Mouse (Mus musculus): ENCODE data around the gene Ripply1. TPM values are rescaled to one million over a fixed set of nuclear protein-coding genes. Genes with fewer than 3 reads are reported as not detected.

Ripply1 gene
- not detected in 2 replicates for total RNA-seq (2014; rRNA removed)
- polyA plus RNA-seq (2015; fragmentation: Nextera tagmentation; extraction: Ambion mirVana), result not detected in 2 replicates

DNA sequence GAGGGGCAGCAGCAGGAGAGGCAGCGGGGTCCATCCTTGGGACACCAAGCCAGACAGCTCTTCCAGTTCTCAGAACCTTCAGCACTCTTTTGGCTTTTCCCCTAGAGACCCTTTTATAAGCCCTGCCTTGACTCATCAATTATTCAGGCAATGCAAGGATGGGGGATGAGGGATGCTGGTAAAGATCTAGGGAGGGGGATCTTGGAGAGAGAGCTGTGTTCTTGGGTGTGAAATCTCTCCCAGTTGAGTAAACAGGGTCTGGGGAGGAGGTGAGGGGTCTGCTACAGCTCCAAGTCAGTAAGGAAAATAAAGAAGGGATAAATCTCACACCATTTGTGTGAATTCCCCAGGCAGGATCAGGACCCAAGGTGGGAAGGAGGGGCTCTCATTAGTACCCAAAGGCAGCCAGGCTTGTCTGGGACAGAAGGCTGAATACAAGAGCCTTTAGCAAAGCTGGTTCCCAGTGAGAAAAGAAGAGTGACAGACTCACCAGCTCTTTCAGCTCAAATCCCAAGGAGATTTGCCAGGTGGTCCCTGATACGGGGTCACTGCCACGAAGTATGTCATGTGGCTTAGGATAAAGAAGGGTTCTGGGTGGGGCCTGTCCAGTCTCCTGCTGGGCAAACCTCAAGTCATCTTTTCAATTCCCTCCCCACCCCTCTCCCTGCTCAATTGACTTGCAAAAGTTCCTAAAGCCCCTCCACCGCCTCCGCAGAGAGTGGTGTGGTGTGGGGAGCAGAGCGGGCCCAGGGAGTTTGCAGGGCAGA, at the start of gene Ripply1:
Gene Ripply1, minus strand, starts transcription at position 76 of the 767 bp plus-strand sequence.
- H3K27ac ChIP-seq, result no peak within 1 kb of the TSS
- H3K9me3 ChIP-seq (ENCODE audit: low read length), result no peaks in the 10 kb centered on the region
- 40% methylated on average over 6 of the region's 6 CpGs for WGBS
- H3K4me3 ChIP-seq (ENCODE audit: low read length), result no peak within 1 kb of the TSS
- ATAC-seq, result no peak
- no peak for TF ChIP-seq CTCF (IDR thresholded peaks at IDR 0.05; ENCODE audit: low read depth)
- DNase-seq (ENCODE audit: low spot score), result no peak
- H3K9ac ChIP-seq (replicated peaks; ENCODE audit: low read length), result no peak within 1 kb of the TSS
- no peaks in the 10 kb centered on the region for H3K36me3 ChIP-seq (ENCODE audit: insufficient read depth, low read length)
- H3K4me1 ChIP-seq (ENCODE audit: insufficient read depth, low read length), result no peaks in the 10 kb centered on the region
- H3K4me2 ChIP-seq (ENCODE audit: low read depth, low read length), result no peak within 1 kb of the TSS
- no peaks in the 10 kb centered on the region for H3K27me3 ChIP-seq (ENCODE audit: insufficient read depth, low read length)

DNA sequence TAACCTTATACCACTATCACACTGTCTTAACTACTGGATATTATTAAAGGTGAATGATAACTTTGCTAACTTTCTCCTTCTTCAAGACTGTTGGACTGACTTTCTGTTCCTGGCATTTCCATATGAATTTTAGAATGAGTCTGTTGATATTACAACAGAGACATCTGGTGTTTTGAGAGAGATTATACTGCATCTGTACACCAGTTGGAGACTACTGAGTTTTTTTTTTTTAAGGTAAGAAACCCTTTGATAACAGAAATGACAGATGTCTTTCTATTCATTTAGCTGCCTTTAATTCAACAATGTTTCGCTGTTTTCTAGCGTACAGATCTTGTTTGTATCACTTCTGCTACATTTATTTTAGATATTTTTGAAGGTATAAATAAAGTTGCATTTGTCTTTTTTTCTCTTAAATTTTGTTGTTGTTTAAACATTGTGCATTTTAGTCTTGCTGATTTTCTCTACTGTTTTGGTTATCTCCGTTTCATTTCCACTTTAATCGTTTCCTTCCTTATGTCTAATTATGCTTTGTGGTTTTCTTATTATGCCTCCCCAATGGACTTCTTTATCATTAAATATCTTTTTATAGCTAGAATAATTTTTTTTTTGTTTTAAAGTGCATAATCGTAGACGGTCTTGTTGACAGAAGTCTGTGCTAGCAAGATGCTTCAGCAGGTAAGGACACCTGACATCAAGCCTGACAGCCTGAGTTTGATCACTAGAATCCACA, 46.4 kb upstream of the Ripply1 start:
- no peak for ATAC-seq
- Histone ChIP-seq H3K9me3 (ENCODE audit: low read length) (no peaks in the 10 kb centered on the region), H3K4me1 (ENCODE audit: insufficient read depth, low read length) (no peaks in the 10 kb centered on the region), H3K4me2 (ENCODE audit: low read depth, low read length) (no peak overlapping the region), H3K9ac (replicated peaks; ENCODE audit: low read length) (no peak overlapping the region), H3K36me3 (ENCODE audit: insufficient read depth, low read length) (no peaks in the 10 kb centered on the region), H3K4me3 (ENCODE audit: low read length) (no peak overlapping the region), H3K27ac (no peak overlapping the region), H3K27me3 (ENCODE audit: insufficient read depth, low read length) (no peaks in the 10 kb centered on the region)
- TF ChIP-seq CTCF (IDR thresholded peaks at IDR 0.05; ENCODE audit: low read depth), result no peak
- WGBS, result 88% methylated on average over 6 of the region's 6 CpGs
- DNase-seq (ENCODE audit: low spot score), result no peak

DNA sequence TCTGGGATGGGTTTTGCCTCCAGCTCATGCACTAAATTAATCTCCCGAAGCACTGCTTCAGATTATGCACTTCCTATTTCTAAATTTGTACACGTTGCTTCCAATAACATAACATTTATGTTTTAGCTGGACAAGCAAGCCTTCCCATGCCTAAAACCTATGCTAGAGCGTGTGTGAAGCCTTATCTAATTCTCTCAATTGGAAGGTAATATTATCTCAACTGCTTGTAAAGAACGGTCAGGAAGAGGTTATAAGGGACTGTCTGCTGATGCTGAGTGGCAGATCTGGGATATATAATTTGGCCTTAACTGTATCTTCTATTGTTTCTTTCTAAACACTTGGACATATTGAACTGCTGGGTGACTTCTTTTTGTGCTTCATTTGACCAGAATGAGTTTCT, 44.8 kb upstream of the Ripply1 start:
- H3K36me3 ChIP-seq (ENCODE audit: insufficient read depth, low read length), result no peaks in the 10 kb centered on the region
- H3K4me1 ChIP-seq (ENCODE audit: insufficient read depth, low read length), result no peaks in the 10 kb centered on the region
- no peak overlapping the region for H3K4me2 ChIP-seq (ENCODE audit: low read depth, low read length)
- DNase-seq (ENCODE audit: low spot score) (no peak), ATAC-seq (no peak)
- no peaks in the 10 kb centered on the region for H3K9me3 ChIP-seq (ENCODE audit: low read length)
- no peak for TF ChIP-seq CTCF (IDR thresholded peaks at IDR 0.05; ENCODE audit: low read depth)
- WGBS, result 82% methylated on average over 4 of the region's 4 CpGs
- no peaks in the 10 kb centered on the region for H3K27me3 ChIP-seq (ENCODE audit: insufficient read depth, low read length)
- no peak overlapping the region for H3K27ac ChIP-seq
- H3K9ac ChIP-seq (replicated peaks; ENCODE audit: low read length), result no peak overlapping the region
- H3K4me3 ChIP-seq (ENCODE audit: low read length), result no peak overlapping the region

DNA sequence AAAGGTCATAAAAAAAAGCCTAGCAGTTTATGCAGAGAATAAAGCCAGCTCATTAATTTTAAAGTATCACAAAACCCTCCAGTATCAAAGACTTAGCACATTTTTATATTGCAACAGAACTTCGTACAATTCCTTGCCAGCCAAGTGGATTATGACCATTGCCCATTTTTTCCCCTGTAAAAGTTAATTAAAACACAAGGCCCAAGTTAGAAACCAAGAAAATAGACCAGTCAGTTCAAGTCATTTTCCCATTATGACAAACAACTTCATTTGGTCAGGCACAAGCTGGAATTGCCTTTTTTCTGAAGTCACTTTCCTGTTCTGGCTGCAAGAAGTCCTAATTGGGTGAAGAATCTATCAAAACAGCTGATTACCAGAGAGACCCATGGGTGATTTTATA, 43.2 kb upstream of the Ripply1 start:
- Histone ChIP-seq H3K4me3 (ENCODE audit: low read length) (no peak overlapping the region), H3K27me3 (ENCODE audit: insufficient read depth, low read length) (no peaks in the 10 kb centered on the region), H3K36me3 (ENCODE audit: insufficient read depth, low read length) (no peaks in the 10 kb centered on the region), H3K9me3 (ENCODE audit: low read length) (no peaks in the 10 kb centered on the region), H3K4me1 (ENCODE audit: insufficient read depth, low read length) (no peaks in the 10 kb centered on the region), H3K4me2 (ENCODE audit: low read depth, low read length) (no peak overlapping the region), H3K27ac (no peak overlapping the region), H3K9ac (replicated peaks; ENCODE audit: low read length) (no peak overlapping the region)
- no peak for DNase-seq (ENCODE audit: low spot score)
- no peak for TF ChIP-seq CTCF (IDR thresholded peaks at IDR 0.05; ENCODE audit: low read depth)
- WGBS, result 74% methylated on average over 1 of the region's 1 CpGs
- no peak for ATAC-seq

DNA sequence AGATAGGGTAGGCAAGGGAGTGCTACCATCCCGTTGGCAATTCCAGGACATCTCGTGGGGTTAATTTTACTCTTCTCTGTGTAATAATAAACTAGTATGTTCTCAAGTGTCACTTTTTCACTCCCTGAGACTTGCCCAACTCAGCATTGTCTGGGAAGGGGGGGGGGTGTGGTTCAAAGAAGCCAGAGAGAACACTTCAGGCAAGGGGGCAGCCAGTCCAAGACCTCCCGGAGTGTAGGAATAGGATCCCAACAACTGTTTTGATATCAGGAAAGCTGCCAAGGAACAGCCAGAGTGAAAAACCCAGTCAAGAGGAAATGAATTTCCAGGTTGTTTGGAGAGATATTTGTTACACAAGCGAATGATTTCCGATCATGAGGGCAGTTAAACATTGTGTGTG, 33.0 kb upstream of the Ripply1 start:
- no peak overlapping the region for H3K4me2 ChIP-seq (ENCODE audit: low read depth, low read length)
- H3K9me3 ChIP-seq (ENCODE audit: low read length), result no peaks in the 10 kb centered on the region
- no peaks in the 10 kb centered on the region for H3K27me3 ChIP-seq (ENCODE audit: insufficient read depth, low read length)
- no peak overlapping the region for H3K9ac ChIP-seq (replicated peaks; ENCODE audit: low read length)
- 72% methylated on average over 5 of the region's 5 CpGs for WGBS
- H3K27ac ChIP-seq, result no peak overlapping the region
- ATAC-seq (no peak), DNase-seq (ENCODE audit: low spot score) (no peak)
- H3K4me3 ChIP-seq (ENCODE audit: low read length), result no peak overlapping the region
- no peaks in the 10 kb centered on the region for H3K36me3 ChIP-seq (ENCODE audit: insufficient read depth, low read length)
- no peaks in the 10 kb centered on the region for H3K4me1 ChIP-seq (ENCODE audit: insufficient read depth, low read length)
- TF ChIP-seq CTCF (IDR thresholded peaks at IDR 0.05; ENCODE audit: low read depth), result no peak

DNA sequence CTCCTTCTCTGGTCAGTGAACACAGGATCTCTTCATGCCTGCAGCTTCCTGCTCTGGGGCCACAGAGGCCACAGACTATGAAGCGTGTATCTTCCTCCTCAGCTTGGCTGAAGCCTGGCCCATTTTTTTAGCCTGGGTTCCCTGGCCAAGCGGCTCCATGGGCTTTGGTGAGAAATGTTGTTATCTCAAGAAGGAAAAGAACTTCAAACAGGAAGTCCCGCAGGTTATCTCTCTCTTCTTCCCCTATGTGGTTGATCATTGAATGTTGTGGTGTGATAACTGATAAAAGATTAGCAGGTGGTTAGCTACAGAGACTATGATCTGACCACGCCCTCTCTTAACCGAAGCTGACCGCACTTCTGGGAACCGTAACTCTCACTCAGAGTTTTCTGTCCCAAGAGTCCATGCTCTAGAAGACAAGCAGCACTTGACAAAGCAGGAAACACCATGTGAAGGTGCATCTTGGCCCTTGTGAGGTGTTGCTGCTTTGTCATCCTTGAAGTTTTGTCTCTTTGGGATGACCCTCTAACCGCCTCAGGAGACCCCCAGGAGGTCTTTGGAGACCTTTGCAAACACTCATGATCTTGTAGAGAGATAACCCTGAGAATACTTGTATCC, 32.0 kb upstream of the Ripply1 start:
- DNase-seq (ENCODE audit: low spot score) (no peak), ATAC-seq (no peak)
- H3K4me1 ChIP-seq (ENCODE audit: insufficient read depth, low read length), result no peaks in the 10 kb centered on the region
- no peak overlapping the region for H3K27ac ChIP-seq
- H3K9me3 ChIP-seq (ENCODE audit: low read length), result no peaks in the 10 kb centered on the region
- TF ChIP-seq CTCF (IDR thresholded peaks at IDR 0.05; ENCODE audit: low read depth), result no peak
- 88% methylated on average over 8 of the region's 8 CpGs for WGBS
- no peak overlapping the region for H3K4me2 ChIP-seq (ENCODE audit: low read depth, low read length)
- H3K9ac ChIP-seq (replicated peaks; ENCODE audit: low read length), result no peak overlapping the region
- H3K4me3 ChIP-seq (ENCODE audit: low read length), result no peak overlapping the region
- H3K36me3 ChIP-seq (ENCODE audit: insufficient read depth, low read length), result no peaks in the 10 kb centered on the region
- no peaks in the 10 kb centered on the region for H3K27me3 ChIP-seq (ENCODE audit: insufficient read depth, low read length)
